Mouse (Mus musculus) adrenal gland, adult 2 months (tissue): ENCODE measurements around the gene Fasn. TPM values are rescaled to one million over a fixed set of nuclear protein-coding genes. Genes with fewer than 3 reads are reported as not detected.

Source experiments
- DNase-seq: peaks from one replicate; pipeline ENCODE4 v3.0.0; 2021
- polyA plus RNA-seq: library from polyadenylated mRNA; depleted of rRNA; stranded (reverse); fragments of >200 nt; gene quantifications from 2 replicates; pipeline ENCODE4 v1.2.3, GENCODE M21; 2012
- total RNA-seq, 2 experiments: library from RNA; stranded (reverse); gene quantifications; 2 replicates each; pipeline ENCODE4 v1.2.3; 2021

Fasn gene
- total and polyA plus RNA-seq, 3 experiments: 505 to 7,384 (median 2,290) TPM

DNA sequence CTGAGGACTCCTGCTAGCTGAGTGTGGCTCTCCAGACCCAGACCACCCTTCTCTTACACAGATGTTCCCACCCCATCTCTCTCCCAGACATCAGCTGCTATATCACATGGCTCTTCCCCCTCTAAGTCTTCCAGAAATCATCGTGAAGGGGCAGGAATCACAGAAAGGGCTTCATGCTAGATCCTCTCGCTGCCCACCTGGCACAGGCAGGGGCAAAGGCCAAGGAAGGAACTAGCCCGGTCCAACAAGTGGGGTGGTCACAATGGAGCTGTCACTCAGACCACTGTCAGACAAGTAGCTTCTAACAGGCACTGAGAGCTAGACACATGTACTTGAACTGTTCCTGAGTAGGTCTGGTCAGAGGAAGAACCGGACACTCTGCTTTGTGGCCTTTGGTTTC, 4.1 kb upstream of the Fasn start:
- no peak for DNase-seq

DNA sequence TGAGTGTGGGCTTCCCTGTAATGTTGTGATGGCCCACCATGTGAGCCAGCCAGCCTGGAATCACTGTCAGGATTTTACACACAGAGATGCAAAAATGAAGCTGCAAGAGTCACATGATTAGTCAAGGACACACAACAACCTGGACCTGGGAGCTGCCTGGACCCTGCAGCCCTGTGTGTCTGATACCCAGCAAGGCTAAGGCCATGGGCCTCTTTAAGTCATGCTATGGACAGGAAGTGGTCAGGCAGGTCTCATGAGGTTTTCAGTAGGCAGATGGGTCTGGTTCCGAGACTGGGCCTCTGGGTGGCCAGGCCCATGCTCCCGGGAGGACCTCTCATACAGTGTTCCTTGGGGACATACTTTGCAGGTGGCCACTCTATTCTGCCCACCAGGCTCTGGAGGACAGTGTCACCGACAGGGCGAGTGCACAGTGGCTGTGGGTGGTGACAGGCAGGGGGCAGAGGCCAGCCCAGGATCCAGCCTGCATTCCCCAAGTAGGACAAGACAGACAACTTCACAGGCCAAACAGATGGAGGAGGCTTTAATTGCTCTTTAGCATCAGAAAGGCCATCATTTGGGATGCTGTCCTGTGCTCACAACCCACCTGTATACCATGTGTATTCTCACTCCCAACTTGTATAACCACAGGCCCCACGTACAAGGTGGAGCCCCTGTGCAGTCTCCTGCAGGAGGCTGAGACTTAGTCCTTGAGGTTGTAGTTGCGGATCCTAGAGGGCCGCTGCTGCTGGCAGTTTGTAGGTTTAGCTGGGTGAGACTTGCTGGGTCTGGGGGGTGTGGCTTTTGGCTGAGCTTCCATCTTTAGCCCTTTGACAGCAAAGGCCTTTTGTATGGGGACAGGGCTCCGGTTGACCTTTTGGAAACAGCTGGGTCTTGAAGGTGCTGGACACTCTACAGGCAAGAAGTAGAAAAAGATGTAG, 1.9 kb upstream of the Fasn start:
- DNase-seq: peak; percentile 2

DNA sequence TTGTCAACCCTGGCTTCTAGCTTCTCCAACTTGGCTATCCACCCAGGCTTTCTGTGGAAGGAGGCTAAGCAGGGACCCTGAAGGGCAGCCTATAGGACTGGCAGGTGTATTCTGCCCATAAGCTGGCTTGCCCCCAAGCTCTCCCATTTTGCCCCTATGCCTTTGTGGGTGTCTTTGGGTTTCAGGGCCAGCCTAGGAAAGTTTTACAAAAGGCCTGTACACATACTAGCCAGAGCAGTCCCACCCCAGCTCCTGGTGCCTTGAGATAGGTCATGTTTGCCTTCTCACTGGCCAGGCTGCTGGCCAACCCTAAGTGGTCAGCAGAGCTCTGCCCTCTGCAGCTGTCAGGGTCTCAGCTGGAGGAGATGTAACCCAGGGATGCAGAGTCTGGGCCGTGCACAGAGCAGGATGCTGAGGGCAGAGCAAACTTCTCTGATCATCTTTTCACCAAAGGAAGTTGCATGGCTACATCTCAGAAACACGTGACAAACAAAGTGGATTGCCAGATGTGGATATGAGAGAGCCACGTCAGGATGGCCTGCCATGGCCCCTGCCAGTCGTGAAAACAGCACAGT, 1.0 kb upstream of the Fasn start:
- peak; percentile 15 for DNase-seq

DNA sequence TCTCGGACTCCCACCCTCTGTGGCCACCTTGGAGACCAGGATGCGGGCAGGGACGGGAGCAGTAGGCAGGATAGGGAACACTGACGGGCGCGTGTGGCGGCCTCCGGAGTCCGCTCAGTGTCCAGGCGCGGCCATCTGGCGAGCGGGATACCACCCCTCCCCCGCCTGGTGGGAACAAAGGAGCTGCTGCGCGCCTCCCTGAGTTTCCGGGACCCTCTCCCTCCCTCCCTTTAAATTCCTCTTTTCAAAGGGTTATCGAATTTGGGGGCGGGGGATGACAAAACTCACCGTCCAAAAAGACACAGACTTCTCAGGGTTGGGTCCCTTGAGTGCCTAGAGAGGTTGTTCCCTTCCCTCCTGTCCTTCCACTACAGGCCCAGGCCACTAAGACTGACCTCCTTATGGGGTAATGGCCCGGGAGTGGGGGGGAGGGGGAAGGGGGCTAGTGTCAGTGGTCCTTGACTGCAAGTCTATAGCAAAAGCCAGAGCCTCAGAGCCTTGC, 491 bp upstream of the Fasn start:
- no peak for DNase-seq

- no peak for DNase-seq
Measured at GRCm38 (mm10) chr11:120823551-120823947, 798 bp downstream of the Fasn start.

DNA sequence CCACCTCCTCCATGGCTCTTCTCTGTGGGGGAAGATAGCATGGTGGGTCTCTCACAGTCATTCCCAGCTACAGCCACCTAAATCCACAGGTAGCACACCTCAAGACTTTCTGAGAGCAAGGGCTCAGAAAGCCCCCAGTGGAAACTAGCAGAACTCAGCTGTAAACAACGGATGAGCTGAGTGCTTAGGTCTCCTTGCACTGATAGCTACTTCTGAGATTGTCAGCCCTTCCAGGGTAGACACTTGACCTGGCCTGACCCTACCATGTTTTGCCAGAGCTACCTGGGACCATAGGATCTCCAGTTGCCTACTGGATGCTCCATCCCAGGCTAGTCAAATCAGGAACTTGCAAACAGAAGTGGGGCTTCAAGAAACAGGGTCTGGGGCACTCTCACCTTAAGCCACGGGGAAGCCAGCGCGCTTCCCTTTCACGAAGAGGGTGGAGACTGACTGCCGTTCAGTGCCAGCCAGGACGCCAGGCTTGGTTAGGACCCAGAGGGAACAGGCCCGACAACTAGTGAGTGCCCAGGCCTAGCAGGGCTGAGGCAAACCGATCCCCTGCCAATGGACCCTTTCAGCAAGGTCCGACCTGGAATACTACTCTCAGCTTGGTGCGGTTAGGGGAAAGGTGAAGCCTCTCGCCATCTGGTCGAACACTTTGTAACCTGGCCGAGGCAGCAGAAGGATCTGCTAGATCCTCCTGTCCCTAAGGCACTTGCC, 1.4 kb downstream of the Fasn start:
- peak; percentile 56 for DNase-seq

DNA sequence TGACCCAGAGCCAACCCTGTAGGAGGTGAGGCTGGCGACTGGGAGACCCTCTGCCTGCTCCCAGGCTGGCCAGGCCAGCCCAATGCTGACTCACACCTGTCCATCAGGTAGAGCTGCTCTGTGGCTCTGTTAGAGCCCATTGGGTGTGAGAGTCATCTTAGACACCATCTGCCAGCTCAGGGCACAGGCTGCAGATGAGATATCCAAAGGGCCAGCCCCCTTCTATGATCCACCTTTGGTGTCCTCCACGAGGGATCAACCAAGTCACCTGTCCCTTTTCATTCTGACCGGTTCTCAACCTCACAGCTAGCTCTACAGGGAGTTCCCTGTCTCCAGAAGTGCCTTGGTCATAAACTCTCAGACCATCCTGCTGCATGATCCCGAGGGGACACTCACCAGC, 2.0 kb downstream of the Fasn start:
- no peak for DNase-seq

GRCm38 (mm10) chr11:120821076-120821922, 3.0 kb downstream of the Fasn start:
- no peak for DNase-seq

- no peak for DNase-seq
Measured at GRCm38 (mm10) chr11:120820546-120820945, 3.8 kb downstream of the Fasn start.

DNA sequence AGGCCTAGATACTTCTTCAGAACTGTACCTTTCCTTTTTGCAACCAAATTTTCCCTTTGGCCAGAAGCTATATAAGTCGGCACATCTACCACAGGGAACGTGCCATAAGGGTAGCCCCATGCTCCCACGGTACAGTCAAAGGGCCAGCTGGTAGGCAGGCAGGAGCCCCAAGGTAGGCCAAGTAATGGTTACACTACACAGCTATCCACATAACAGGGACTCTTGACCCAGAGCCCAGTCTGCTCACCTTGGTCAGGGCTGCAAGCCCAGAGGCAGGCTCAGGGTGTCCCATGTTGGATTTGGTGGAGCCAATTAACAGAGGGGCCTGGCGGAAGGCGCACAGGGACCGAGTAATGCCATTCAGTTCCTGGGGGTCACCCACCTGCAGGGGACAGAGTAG, 4.8 kb downstream of the Fasn start:
- DNase-seq: no peak

GRCm38 (mm10) chr11:120818251-120818650, 6.1 kb downstream of the Fasn start:
- DNase-seq: no peak

DNA sequence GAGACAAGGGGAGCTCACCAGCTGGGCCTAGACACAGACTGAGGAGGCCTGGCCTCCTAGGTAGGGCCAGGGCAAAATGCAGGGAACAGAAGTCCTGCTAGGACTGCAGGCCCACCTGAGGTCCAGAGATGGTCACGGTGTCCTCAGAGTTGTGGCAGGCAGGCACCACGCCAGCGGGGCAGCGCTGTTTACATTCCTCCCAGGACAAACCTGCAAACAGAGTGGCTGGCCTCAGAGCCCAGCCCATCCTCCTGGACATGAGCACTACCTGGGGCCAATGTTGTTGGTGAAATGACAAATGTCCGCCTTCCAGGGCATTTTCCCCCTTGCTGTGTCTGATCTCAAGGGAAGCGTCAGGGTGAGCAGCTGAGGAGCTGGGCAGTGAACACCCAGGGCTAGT, 7.0 kb downstream of the Fasn start:
- no peak for DNase-seq

DNA sequence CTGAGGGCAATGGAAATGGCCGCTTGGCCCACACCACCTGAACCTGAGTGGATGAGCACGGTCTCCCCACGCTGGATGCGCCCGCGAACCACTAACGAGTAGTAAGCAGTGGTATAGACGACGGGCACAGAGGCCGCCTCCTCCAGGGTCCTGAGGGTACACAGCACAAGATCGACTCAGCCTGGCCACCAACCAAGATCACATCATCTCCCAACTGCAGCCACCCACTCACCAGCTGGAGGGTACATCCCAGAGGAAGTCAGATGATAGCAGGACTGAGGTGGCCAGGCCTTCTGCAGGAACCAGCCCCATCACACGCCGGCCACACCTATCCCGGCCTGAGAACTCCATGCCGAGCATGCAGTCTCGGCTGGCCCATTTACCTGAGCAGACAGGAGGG, 12.3 kb downstream of the Fasn start:
- DNase-seq: no peak

DNA sequence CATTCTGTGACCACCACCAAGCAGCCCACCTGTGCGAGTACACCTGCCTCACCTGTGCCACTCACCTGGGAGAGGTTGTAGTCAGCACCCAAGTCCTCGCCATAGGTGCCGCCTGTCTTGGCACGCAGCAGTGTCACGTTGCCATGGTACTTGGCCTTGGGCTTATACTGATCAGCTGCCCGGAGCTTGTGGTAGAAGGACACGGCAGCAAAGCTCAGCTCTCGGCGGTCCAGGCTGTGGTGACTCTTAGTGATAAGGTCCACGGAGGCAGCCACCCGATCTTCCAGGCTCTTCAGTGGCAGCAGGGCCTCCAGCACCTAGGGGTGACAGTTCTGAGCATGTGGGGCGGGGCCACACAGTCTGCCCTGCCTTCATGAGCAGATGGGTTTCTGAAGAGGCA, 16.3 kb downstream of the Fasn start:
- DNase-seq: peak; percentile 58

DNA sequence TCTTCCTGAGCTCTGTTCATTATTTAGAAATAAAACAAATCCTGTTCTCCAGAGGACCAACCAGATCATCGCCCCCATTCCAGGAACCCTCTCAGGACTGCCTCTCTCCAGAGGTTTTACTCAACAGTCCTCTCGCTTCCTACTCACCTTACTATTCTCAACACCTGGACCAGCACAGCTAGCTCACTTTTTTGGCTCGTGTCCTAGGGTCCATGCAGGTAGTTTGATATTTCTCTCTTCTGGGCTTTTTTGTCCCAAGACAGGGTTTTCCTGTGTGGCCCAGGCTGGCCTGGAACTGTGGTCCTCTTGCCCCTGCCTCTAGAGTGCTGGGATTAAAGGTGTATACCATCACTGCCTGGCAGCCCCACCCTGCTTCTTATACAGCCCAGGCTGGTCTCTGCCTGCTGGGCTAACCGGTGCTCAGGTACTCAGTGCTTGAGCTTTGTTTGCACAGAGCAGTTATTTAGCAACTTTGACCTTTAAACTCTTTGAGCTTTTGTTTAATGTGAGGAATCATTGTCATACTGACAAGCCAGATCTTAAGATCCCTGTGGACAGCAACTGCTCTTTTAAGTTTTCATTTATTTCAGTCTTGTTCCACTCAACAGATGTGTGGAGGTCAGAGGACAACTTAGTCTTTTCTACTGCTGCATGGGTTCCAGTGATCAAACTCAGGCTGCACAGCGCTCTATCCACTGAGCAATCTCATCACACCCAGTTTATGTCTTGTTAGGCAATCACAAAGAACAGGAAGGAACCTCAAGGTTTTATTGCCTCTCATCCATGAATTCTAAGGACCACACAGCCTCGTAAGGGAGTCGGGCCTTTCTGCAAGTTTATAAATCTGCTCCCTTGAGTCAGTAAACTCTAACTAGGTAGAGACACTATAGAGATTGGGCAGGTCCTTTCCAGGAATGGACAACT, 18.7 kb downstream of the Fasn start:
- DNase-seq: no peak

GRCm38 (mm10) chr11:120804769-120805168, 19.6 kb downstream of the Fasn start:
- DNase-seq: no peak

DNA sequence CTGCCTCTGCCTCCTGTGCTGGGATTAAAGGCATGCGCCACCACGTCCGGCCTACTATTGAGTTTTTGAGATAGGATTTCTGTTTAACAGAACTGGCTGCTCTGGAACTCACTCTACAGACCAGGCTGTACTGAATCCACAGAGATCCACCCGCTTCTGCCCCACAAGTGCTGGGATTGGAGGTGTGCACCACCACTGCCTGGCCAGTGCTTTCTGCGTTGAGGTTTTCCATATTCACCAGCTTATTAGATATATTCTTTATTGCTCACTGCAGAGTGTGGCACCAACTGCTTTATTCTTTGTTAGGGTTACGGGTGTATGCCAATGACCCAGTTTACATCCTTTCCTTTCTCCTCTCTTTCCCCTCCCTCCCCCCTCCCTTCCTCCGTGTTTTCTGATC, 20.1 kb downstream of the Fasn start:
- no peak for DNase-seq

- DNase-seq: peak; percentile 94
Measured at GRCm38 (mm10) chr11:120800061-120800904, 24.1 kb downstream of the Fasn start.

- DNase-seq: no peak
Measured at GRCm38 (mm10) chr11:120799316-120799890, 24.9 kb downstream of the Fasn start.
